Mouse (Mus musculus) urinary bladder, adult 2 months (tissue): ENCODE data around the gene Ppfibp2. TPM values are rescaled to one million over a fixed set of nuclear protein-coding genes. Genes with fewer than 3 reads are reported as not detected.

Source experiments
- DNase-seq: peaks from one replicate; pipeline ENCODE4 v3.0.0; 2022; ENCODE audit warnings: low spot score
- polyA plus RNA-seq: library from polyadenylated mRNA; depleted of rRNA; stranded (reverse); fragments of >200 nt; gene quantifications from 2 replicates; pipeline ENCODE4 v1.2.3, GENCODE M21; 2012; rRNA removed

Gene Ppfibp2
- 73.4 and 81.1 TPM in 2 replicates for polyA plus RNA-seq

- DNase-seq: peak; percentile 88
Observed at GRCm38 (mm10) chr7:107594857-107595402, at the start of gene Ppfibp2. TSS of gene Ppfibp2 (plus strand) at chr7:107595207.

DNA sequence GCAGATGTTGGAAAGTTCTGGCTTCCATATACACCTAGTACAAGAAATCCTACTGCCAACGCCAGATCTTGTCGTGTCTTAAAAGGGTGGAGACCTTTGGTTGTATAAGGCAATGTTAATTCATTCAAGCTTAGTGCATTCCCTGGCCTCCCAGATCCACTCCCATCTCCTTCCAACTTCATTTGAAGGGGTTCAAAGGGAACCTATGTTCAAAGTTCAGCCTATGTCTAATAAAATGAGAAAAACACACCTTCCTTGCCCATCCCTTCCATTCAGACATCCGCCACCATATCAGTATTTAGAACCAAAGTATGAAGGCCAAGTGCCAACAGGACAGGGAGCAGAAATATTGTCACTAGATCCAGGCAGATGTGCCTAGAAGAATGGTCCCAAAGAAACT lies 47.1 kb upstream of the Ppfibp2 start:
- no peak for DNase-seq

DNA sequence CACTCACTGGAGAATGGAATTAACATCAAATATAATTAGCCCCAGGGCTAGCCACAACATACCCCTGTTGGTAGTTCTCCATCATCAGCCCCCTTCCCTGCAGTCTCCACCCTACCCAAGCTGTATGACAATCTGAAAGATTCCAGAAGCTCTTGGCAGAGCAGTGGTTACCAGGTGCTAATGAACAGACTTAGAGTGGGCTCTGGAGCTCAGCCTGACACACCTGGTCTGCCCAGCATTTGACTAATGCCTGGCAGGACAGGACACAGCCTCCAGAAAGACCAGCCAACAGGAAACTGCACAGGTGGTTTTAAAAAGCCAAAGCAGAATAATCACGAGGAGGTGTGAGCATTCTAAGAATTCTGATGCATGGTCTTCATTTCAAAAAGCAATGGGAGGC lies 41.5 kb upstream of the Ppfibp2 start:
- DNase-seq: no peak

DNA sequence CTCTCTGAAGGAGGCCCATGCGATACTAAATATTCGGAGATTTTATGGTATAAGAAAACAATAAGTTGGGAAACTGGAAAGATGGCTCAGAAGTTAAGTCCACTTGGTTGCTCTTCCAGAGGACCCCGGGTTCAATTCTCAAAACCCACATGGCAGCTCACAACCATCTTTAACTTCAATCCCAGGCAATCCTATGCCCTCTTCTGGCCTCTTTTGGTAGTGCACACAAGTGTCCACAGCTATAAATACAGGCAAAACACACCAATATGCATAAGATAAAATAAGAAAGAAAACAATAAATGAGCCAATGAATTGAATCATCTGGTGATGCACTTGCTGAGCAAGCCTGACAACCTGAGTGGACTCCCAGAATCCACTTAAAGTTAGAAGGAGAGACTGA lies 39.1 kb upstream of the Ppfibp2 start:
- DNase-seq: no peak

GRCm38 (mm10) chr7:107560675-107561074 lies 34.3 kb upstream of the Ppfibp2 start:
- no peak for DNase-seq

GRCm38 (mm10) chr7:107561584-107561983 lies 33.4 kb upstream of the Ppfibp2 start:
- no peak for DNase-seq

- DNase-seq: no peak
Observed at GRCm38 (mm10) chr7:107563727-107564126, 31.3 kb upstream of the Ppfibp2 start.

- no peak for DNase-seq
Observed at GRCm38 (mm10) chr7:107567261-107567671, 27.7 kb upstream of the Ppfibp2 start, which contains the start of gene Olfml1. TSS of gene Olfml1 (plus strand) at chr7:107567446.

DNA sequence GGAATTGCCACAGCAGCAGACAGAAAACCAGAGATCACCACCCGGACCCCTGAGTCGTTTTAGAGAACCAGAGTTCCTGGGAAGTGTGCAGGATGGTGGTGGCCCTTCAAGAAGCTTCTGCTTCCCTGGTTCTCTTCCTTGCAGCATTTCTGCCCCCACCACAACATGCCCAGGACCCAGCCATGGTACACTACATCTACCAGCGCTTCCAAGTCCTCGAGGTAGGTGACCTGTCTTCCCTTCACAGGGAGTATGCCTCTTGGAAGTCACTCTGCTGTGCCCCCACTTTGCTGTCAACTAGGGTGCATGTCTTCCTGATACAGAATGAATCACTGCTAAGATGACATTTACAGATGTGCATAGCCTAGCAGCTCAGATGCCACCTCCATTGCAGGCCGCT lies 27.3 kb upstream of the Ppfibp2 start:
- no peak for DNase-seq

DNA sequence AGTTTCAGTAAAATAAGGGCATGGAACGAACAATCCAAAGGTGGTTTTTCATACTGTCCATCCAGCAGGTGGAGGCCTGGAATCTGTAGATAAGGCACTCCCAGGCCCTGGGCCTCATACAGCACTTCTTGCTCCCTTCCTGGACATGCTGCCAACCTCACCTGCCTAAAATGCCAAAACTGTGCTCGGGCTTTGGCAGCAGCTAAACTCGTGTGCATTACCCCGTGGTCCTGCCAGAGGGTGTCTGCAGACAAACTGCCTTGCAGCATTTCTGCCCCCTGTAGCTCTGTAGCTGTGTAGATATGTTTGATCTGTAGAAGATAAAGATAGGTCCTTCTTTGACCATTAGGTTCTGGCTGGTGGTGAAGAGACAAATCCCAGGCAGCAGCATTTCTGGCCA lies 26.0 kb upstream of the Ppfibp2 start:
- no peak for DNase-seq

- DNase-seq: no peak
Observed at GRCm38 (mm10) chr7:107573856-107574255, 21.2 kb upstream of the Ppfibp2 start.

DNA sequence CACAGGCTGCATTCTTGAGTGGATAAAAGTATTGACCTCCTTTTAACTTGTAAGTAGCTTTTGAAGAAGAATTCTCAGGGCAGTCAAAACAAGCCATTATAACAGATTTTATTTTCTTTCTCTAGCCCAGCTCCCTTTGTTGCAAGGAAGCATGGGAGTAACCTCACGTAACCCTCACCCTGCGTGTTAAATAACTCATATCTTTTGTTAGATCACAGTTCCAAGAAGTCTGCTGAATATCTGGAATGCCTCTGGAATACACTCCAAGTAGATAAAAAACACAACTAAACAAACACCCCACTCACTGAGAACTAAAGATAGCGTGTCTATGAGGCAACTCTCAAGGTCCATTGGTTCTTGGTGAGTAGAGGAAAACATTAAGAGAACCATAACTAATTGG lies 20.7 kb upstream of the Ppfibp2 start:
- DNase-seq: no peak

GRCm38 (mm10) chr7:107592641-107593040 lies 2.4 kb upstream of the Ppfibp2 start:
- no peak for DNase-seq

GRCm38 (mm10) chr7:107593904-107594303 lies 1.1 kb upstream of the Ppfibp2 start:
- no peak for DNase-seq

DNA sequence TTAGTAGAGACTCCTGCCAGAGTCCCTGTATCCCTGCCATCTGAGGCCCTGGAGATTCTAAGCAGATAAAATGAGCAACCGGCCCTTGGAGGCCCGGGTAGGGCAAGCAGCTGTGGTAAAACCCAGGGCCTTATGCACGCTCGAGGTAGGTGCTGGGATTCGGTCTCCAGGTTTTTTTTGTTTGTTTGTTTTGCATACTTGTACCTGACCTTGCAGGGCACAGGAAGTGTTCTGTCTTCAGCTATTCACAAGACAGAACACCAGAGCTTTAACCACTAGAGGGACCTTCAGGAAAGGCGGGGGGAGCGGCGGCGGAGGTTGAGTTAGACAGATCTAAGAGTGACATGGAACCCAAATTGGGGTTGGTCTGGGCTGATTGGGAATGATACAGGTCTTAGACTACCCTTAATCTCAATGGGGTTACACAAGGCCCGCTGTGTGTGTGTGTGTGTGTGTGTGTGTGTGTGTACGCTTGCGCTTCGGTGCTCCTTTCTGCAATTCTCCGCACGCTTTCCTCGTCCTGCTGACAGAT lies 616 bp upstream of the Ppfibp2 start:
- DNase-seq: no peak

GRCm38 (mm10) chr7:107595426-107595825 lies 419 bp downstream of the Ppfibp2 start:
- DNase-seq: no peak

GRCm38 (mm10) chr7:107596753-107597152 lies 1.7 kb downstream of the Ppfibp2 start:
- no peak for DNase-seq

DNA sequence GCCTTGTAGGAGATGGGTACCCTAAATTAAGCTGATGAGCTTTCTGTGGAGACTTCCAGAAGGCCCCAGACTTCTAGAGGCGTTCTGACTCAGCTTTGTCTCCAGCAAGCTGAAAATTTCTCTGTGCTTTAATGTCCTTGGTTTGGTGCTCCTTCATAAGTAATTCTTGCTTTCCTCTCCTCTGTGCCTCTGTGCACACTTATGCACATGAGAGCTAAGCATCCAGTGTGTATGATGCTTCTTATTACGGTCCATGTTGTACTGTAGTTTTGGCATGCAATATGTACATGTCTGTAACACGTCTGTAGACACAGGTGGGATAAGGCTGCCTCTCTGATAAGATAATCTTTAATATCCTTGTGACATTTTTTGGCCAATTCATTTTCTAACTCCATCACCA lies 2.9 kb downstream of the Ppfibp2 start:
- no peak for DNase-seq

DNA sequence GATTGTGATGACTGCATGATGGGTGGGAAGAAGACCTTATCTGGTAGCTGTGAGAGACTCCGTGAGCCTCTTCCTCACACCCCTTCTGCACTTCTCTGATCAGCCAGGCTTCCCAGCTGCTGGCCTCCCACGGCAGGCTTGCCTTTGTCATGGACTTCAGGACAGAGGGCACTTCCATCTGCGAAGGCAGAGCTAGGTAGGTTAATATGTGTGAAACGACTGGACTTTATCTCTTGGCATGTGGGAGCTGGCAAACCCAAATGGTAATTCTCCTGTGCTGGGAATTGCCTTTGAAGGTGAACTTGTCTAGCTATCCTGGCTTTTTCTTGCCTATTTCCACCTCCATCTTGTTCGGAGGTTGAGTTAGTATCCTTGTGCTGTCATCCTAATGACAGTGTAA lies 5.6 kb downstream of the Ppfibp2 start:
- DNase-seq: no peak

- no peak for DNase-seq
Observed at GRCm38 (mm10) chr7:107602505-107602904, 7.5 kb downstream of the Ppfibp2 start.

DNA sequence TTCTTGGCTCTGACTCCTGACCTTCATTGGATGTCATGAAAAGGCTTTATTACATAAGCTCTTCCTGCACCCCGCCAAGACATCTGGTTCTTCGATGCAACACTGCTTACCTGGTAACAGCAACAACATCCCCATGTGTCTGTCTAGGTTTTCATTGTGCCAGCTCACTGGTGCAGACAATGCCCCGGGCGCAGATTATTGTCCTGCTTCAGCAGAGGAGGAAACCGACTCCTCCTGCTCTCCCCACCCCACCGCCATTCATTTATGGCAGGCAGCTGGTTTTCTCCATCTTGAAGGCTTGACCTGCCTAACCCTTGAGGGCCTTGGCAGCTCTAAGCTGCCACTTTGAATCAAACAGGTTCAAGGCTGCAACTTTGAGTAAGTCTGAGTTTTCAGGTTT lies 7.9 kb downstream of the Ppfibp2 start:
- no peak for DNase-seq

DNA sequence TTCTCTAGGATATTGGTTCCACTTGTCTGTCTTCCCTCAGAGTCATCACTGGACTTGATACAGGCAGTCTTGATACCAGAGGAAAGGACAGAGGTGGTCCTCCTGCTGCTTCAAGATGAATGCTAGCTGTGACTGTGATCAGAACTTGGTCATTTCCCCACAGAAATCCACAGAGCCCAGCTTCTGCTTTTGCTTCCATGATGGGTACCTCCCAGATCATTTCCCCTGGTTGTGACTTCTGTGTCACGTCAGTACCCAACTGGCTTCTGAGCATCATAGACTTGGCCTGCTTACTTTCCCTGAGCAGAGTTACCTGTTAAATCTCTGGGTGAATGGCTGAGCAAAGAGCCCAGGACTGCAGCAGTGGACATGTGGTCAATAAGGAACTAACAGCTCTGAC lies 12.8 kb downstream of the Ppfibp2 start:
- DNase-seq: no peak

DNA sequence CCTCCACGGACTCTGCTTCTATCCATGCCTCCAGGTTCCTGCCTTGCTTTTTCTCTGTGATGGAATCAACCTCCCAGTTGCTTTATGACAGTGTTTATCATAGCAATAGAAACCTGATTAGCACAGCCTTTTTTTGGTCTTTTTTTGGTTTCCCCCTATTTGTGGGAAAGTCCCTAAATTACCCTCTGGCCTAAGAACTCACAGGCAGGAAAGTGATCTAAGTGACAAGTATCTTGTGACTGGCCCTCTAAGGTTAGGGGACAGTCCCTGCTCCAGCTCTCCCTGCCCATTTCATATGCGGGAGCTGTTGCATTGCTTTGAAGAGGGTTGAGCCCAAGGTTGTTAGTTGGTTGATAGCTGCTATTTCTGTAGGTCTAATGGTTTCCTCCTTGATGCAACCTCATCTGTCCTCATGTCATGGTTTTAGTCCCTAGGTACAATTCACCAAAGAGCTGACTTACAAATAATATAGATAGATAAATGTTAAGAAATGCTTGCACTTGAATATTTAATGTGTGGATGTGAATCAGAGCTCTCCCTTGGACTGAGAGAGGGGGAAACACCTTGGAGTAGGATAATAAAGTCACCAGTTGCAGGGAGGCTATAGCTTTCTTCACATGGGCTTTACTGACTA lies 14.7 kb downstream of the Ppfibp2 start:
- no peak for DNase-seq

DNA sequence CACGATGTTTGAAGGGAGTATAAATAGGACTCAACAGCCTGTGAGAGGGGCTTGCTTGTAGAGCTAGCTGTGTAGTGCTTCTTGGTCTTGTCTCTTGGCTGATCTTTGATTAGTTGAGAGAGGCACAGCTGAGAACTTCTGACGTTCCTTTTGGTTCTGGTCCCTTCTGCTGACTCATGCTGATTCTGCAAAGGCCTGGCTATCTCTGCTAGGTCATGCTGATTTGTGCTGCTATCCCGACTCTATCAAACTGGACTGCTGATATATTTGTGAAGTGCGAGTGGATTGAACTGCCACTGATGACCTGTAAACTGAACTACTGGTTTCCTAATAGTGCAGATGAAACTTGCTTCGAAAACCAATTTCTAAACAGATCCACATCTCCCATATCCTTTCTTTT lies 15.9 kb downstream of the Ppfibp2 start:
- DNase-seq: no peak
